Mouse (Mus musculus) C2C12 (cell line): ENCODE results near the gene Dcbld2. TPM values are rescaled to one million over a fixed set of nuclear protein-coding genes. Genes with fewer than 3 reads are reported as not detected.

Experiments used
- H3K27me3 ChIP-seq: one replicate; pipeline ENCODE4 v1.6.1; 2011; ENCODE audit not compliant: control insufficient read depth, insufficient read depth, insufficient read length
- H3K36me3 ChIP-seq: one replicate; pipeline ENCODE4 v1.6.1; 2011; ENCODE audit not compliant: control insufficient read depth, insufficient read depth
- H3K4me3 ChIP-seq: one replicate; pipeline ENCODE4 v1.5.1; 2011; ENCODE audit warnings: mild to moderate bottlenecking, control low read depth; ENCODE audit not compliant: poor library complexity, insufficient read depth, severe bottlenecking
- H3K79me2 ChIP-seq: one replicate; pipeline ENCODE4 v1.6.1; 2011; ENCODE audit not compliant: control insufficient read depth, insufficient read depth
- H3K79me3 ChIP-seq: one replicate; pipeline ENCODE4 v1.6.1; 2011; ENCODE audit warnings: low read depth, control low read depth
- H3ac ChIP-seq: one replicate; pipeline ENCODE3; 2011; ENCODE audit warnings: low read depth; ENCODE audit not compliant: control insufficient read depth, insufficient read length
- CEBPB ChIP-seq: IDR thresholded peaks from one replicate; pipeline ENCODE4 v1.6.1; 2011; ENCODE audit warnings: low read depth, mild to moderate bottlenecking, control low read depth, moderate library complexity
- CTCF ChIP-seq: IDR thresholded peaks from one replicate; pipeline ENCODE4 v1.5.1; 2011; ENCODE audit not compliant: control insufficient read depth, insufficient read depth, insufficient read length
- FOSL1 ChIP-seq: IDR thresholded peaks from one replicate; pipeline ENCODE4 v1.8.0; 2011; ENCODE audit warnings: mild to moderate bottlenecking, low read length; ENCODE audit not compliant: poor library complexity, insufficient read depth, severe bottlenecking
- MAX ChIP-seq: IDR thresholded peaks from one replicate; pipeline ENCODE4 v1.6.1; 2011; ENCODE audit warnings: mild to moderate bottlenecking, control low read depth
- MYOD1 ChIP-seq: IDR thresholded peaks from one replicate; pipeline ENCODE4 v1.6.1; 2011; ENCODE audit warnings: low read depth; ENCODE audit not compliant: control insufficient read depth, insufficient read length
- MYOG ChIP-seq: IDR thresholded peaks from one replicate; pipeline ENCODE4 v1.6.1; 2011; ENCODE audit not compliant: control insufficient read depth, insufficient read length; ENCODE audit errors: extremely low read depth
- USF1 ChIP-seq: IDR thresholded peaks from one replicate; pipeline ENCODE4 v1.6.1; 2011; ENCODE audit warnings: low read depth, mild to moderate bottlenecking, control low read depth, moderate library complexity
- polyA plus RNA-seq: library from polyadenylated mRNA; unstranded; fragments of >200 nt; fragmentation: generic; extraction: Trizol; gene quantifications from one replicate; pipeline ENCODE4 v1.2.1, GENCODE M21; 2012; ENCODE audit warnings: missing spikeins

The Dcbld2 gene
- polyA plus RNA-seq, 1 experiment = 14.1 TPM

GRCm38 (mm10) chr16:58408487-58409281, 441 bp downstream of the Dcbld2 start:
- H3K79me2 ChIP-seq = peaks cover 54% of the 10 kb centered on the region
- peak overlapping the region; percentile 95 for H3ac ChIP-seq
- TF ChIP-seq USF1 = no peak
- TF ChIP-seq FOSL1 = no peak
- no peak for TF ChIP-seq MYOD1
- TF ChIP-seq MAX = no peak
- no peak for TF ChIP-seq CEBPB
- H3K4me3 ChIP-seq = peak overlapping the region; percentile 80
- H3K36me3 ChIP-seq = no peaks in the 10 kb centered on the region
- peaks cover 47% of the 10 kb centered on the region for H3K79me3 ChIP-seq
- no peaks in the 10 kb centered on the region for H3K27me3 ChIP-seq

GRCm38 (mm10) chr16:58409825-58410224, 1.6 kb downstream of the Dcbld2 start:
- H3K27me3 ChIP-seq = no peaks in the 10 kb centered on the region
- TF ChIP-seq CTCF (no peak), MYOG (no peak), MAX (no peak), FOSL1 (no peak), MYOD1 (no peak), CEBPB (no peak), USF1 (no peak)
- no peak overlapping the region for H3ac ChIP-seq
- H3K79me3 ChIP-seq = peaks cover 58% of the 10 kb centered on the region
- no peaks in the 10 kb centered on the region for H3K36me3 ChIP-seq
- peaks cover 65% of the 10 kb centered on the region for H3K79me2 ChIP-seq
- H3K4me3 ChIP-seq = peak overlapping the region; percentile 80

- Histone ChIP-seq H3K79me3 (peaks cover 80% of the 10 kb centered on the region), H3K36me3 (peaks cover 2% of the 10 kb centered on the region), H3K27me3 (no peaks in the 10 kb centered on the region), H3ac (no peak overlapping the region), H3K79me2 (peaks cover 84% of the 10 kb centered on the region), H3K4me3 (no peak overlapping the region)
- TF ChIP-seq CTCF (no peak), MAX (no peak), MYOG (no peak)
These were observed 6.6 kb downstream of the Dcbld2 start for GRCm38 (mm10) chr16:58414801-58415200.

- Histone ChIP-seq H3K27me3 (no peaks in the 10 kb centered on the region), H3ac (no peak overlapping the region), H3K79me3 (peaks cover 80% of the 10 kb centered on the region), H3K79me2 (peaks cover 84% of the 10 kb centered on the region), H3K4me3 (no peak overlapping the region), H3K36me3 (peaks cover 5% of the 10 kb centered on the region)
- TF ChIP-seq CEBPB = no peak
- TF ChIP-seq CTCF = no peak
- no peak for TF ChIP-seq MYOD1
- no peak for TF ChIP-seq MYOG
- TF ChIP-seq FOSL1 = no peak
- no peak for TF ChIP-seq MAX
- no peak for TF ChIP-seq USF1
These were observed 7.3 kb downstream of the Dcbld2 start for GRCm38 (mm10) chr16:58415500-58415899.

GRCm38 (mm10) chr16:58421696-58422354, 13.6 kb downstream of the Dcbld2 start:
- H3K79me3 ChIP-seq = peaks cover 69% of the 10 kb centered on the region
- H3K27me3 ChIP-seq = no peaks in the 10 kb centered on the region
- H3K4me3 ChIP-seq = no peak overlapping the region
- peaks cover 83% of the 10 kb centered on the region for H3K79me2 ChIP-seq
- H3ac ChIP-seq = no peak overlapping the region
- H3K36me3 ChIP-seq = peaks cover 23% of the 10 kb centered on the region
- TF ChIP-seq MYOD1 (no peak), FOSL1 (no peak), USF1 (no peak)

GRCm38 (mm10) chr16:58430246-58430645, 22.0 kb downstream of the Dcbld2 start:
- Histone ChIP-seq H3K79me2 (peaks cover 86% of the 10 kb centered on the region), H3K27me3 (no peaks in the 10 kb centered on the region), H3K79me3 (peaks cover 41% of the 10 kb centered on the region), H3ac (no peak overlapping the region), H3K36me3 (peaks cover 36% of the 10 kb centered on the region), H3K4me3 (no peak overlapping the region)
- TF ChIP-seq MYOG (no peak), MAX (no peak), CEBPB (no peak)
